Mouse (Mus musculus) heart, adult 11 months (tissue): ENCODE data around the gene Gm8024.
A peak's percentile ranks its signal among the peaks of the same experiment; 100 is the strongest.
"Not testable (repeated sequence)": the region's sequence is repeated elsewhere in the genome, so short reads cannot be mapped to it uniquely, and the experiment has no call there.

Source experiments
- DNase-seq: peaks from one replicate; pipeline ENCODE4 v3.0.0; 2022

Gm8024 gene

DNA sequence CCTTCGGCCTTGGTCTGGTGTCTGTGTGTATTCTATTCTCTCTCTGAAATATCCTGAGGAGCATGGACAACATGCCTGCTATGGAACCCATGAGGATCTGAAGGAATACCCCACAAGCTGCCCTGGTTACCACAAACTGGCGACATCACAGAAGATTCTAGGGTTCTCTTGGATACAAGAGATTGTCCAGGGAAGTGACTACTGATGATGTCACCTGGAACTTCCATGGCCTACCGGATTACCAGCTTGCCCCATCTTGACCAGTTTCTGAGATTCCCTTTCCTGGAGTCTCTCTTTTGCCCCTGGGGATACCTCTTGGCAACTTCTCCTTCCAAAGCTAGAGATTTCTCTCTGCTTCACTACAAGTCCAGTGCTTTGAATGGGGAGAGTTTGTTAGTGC, at the start of gene Gm8024:
Gene Gm8024, minus strand, starts transcription at position 101 of the 400 bp plus-strand sequence.
- not testable (repeated sequence) for DNase-seq

DNA sequence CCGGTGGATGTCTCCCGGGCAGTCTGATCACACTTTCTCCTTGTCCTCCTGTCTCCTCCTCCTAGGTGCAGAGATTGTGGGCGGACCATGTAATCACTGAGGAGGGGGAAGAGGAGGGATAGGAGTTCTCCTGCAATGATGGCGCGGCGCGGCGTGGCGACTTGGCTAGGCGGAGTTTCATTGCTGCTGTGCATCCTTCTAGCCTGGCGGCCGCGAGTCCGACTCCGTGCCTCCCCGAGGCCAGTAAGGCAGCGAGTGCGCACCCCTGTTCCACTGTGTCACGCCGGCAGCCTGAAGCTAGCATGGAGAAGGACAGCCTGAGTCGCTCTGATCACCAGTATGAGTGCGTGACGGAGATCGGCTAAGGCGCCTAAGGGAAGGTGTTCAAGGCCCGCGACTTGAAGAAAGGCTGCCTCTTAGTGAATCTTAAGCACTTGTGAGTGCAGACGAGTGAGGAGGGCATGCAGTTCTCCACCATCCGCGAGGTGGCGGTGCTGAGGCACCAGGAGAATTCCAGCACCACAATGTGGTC, 19.2 kb upstream of the Gm8024 start:
- DNase-seq, result peak; percentile 86

DNA sequence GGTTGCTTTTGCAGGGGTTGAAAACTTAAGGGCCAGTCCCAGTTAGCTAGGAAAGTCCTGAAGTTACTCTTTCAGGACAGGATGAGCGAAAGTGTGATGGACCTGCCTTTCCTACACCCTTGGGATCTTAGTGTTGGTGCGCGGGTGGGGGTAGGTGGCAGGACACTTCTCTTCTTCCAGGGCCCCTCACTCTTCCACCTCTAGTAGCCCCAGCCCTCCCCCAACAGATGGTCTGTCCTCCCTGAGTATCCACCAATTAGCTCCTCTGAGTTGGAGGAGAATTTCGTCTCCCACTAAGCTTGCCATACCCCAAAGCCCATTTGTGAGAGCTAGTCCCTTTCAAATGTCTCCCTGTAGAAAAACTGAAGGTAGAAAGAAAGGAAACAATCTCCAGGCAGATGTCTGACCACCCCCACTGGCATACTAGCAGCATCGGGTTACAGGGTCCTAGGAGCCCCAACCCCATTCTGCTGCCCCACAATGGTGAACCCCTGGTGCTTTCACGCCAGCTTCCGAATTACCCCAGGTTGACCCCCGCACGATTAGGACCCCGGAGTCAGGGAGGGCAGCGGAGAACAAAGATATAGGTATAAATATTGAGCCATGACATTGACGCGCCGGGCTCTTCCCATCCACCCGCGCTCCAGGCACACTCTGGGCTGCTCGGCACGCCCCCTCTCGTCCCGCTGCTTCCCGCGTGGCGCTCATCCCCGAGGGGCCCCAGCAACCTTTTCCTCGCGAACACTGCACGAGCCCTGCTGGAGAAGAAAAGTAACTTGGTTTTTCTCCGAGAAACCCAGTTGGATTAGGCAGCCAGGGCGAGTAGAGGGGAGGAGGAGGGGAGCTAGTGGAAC, 18.5 kb upstream of the Gm8024 start:
- DNase-seq, result peak; percentile 12

DNA sequence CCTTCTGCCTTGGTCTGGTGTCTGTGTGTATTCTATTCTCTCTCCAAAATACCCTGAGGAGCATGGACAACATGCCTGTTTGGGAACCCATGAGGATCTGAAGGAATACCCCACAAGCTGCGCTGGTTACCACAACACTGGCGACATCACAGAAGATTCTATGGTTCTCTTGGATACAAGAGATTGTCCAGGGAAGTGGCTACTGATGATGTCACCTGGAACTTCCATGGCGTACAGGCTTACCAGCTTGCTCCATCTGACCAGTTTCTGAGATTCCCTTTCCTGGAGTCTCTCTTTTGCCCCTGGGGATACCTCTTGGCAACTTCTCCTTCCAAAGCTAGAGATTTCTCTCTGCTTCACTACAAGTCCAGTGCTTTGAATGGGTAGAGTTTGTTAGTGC, 21.8 kb downstream of the Gm8024 start, which contains the start of gene Gm8020:
Gene Gm8020, minus strand, starts transcription at position 101 of the 400 bp plus-strand sequence.
- not testable (repeated sequence) for DNase-seq
